Mouse (Mus musculus): ENCODE results near the gene Sh2d3c. TPM values are rescaled to one million over a fixed set of nuclear protein-coding genes. Genes with fewer than 3 reads are reported as not detected.

The Sh2d3c gene
- total RNA-seq, 1 experiment, result 1.8 TPM

- Histone ChIP-seq H3K9ac (ENCODE audit: insufficient read depth, low read depth, low read length, poor library complexity, severe bottlenecking) (no peak overlapping the region), H3K4me3 (ENCODE audit: insufficient read depth in 1 of 2, low read depth in 1 of 2, low read length in 2 of 2, poor library complexity in 1 of 2, severe bottlenecking in 1 of 2) (no peak overlapping the region), H3K9me3 (ENCODE audit: control insufficient read depth, insufficient read depth, low read depth, low read length) (no peaks in the 10 kb centered on the region), H3K27ac (ENCODE audit: insufficient read depth, low read depth, low read length, poor library complexity, severe bottlenecking) (no peak overlapping the region), H3K4me1 (ENCODE audit: control insufficient read depth in 2 of 2, insufficient read depth in 2 of 2, low read length in 2 of 2, poor library complexity in 1 of 2) (peaks cover 2 to 9% of the 10 kb centered on the region in 2 experiments; a peak in 1 of 4 replicates), H3K36me3 (ENCODE audit: control insufficient read depth, insufficient read depth, low read length, poor library complexity, severe bottlenecking) (peaks cover 69% of the 10 kb centered on the region)
- DNase-seq (ENCODE audit: low read depth, low spot score), result no peak
- TF ChIP-seq ZC3H11A (IDR thresholded peaks at IDR 0.05; ENCODE audit: borderline replicate concordance, low read depth, low read length), result no peak
- TF ChIP-seq MAFK (IDR thresholded peaks at IDR 0.05; ENCODE audit: insufficient read depth, low read depth, low read length), result no peak
- no peak for TF ChIP-seq HCFC1 (IDR thresholded peaks at IDR 0.05; ENCODE audit: borderline replicate concordance, insufficient read depth, low read length)
- in situ Hi-C loops (cut with MboI; ENCODE audit: low sequenced_read_pairs in 2 of 2, unreplicated experiment in 2 of 2), result no loop called here
Measured at GRCm38 (mm10) chr2:32685807-32686206, 35.0 kb upstream of the Sh2d3c start.

- DNase-seq (ENCODE audit: low read depth, low spot score), result no peak
- H3K27ac ChIP-seq (ENCODE audit: insufficient read depth, low read depth, low read length, poor library complexity, severe bottlenecking), result 0 out of 2 replicates have a peak overlapping the region, but pooled peaks have one; percentile 45
- H3K9ac ChIP-seq (ENCODE audit: insufficient read depth, low read depth, low read length, poor library complexity, severe bottlenecking), result no peak overlapping the region
- H3K9me3 ChIP-seq (ENCODE audit: control insufficient read depth, insufficient read depth, low read depth, low read length), result no peaks in the 10 kb centered on the region
- in situ Hi-C loops (cut with MboI; ENCODE audit: low sequenced_read_pairs in 2 of 2, unreplicated experiment in 2 of 2), result no loop called here
- H3K4me3 ChIP-seq (ENCODE audit: insufficient read depth in 1 of 2, low read depth in 1 of 2, low read length in 2 of 2, poor library complexity in 1 of 2, severe bottlenecking in 1 of 2), result no peak overlapping the region
- H3K4me1 ChIP-seq (ENCODE audit: control insufficient read depth in 2 of 2, insufficient read depth in 2 of 2, low read length in 2 of 2, poor library complexity in 1 of 2), result peaks cover 1 to 15% of the 10 kb centered on the region in 2 experiments; a peak in 1 of 4 replicates
- peaks cover 65% of the 10 kb centered on the region for H3K36me3 ChIP-seq (ENCODE audit: control insufficient read depth, insufficient read depth, low read length, poor library complexity, severe bottlenecking)
- TF ChIP-seq ZNF384 (IDR thresholded peaks at IDR 0.05; ENCODE audit: low read depth, low read length) (no peak), ZC3H11A (IDR thresholded peaks at IDR 0.05; ENCODE audit: borderline replicate concordance, low read depth, low read length) (no peak), HCFC1 (IDR thresholded peaks at IDR 0.05; ENCODE audit: borderline replicate concordance, insufficient read depth, low read length) (no peak), CHD2 (IDR thresholded peaks at IDR 0.05; ENCODE audit: low read depth, low read length) (no peak), MAFK (IDR thresholded peaks at IDR 0.05; ENCODE audit: insufficient read depth, low read depth, low read length) (no peak)
Measured at GRCm38 (mm10) chr2:32686640-32687039, 34.2 kb upstream of the Sh2d3c start.

- no peak overlapping the region for H3K4me3 ChIP-seq (ENCODE audit: insufficient read depth in 1 of 2, low read depth in 1 of 2, low read length in 2 of 2, poor library complexity in 1 of 2, severe bottlenecking in 1 of 2)
- in situ Hi-C loops (cut with MboI; ENCODE audit: low sequenced_read_pairs in 2 of 2, unreplicated experiment in 2 of 2), result no loop called here
- H3K27ac ChIP-seq (ENCODE audit: insufficient read depth, low read depth, low read length, poor library complexity, severe bottlenecking), result no peak overlapping the region
- TF ChIP-seq MAFK (IDR thresholded peaks at IDR 0.05; ENCODE audit: insufficient read depth, low read depth, low read length) (no peak), CHD2 (IDR thresholded peaks at IDR 0.05; ENCODE audit: low read depth, low read length) (no peak), ZC3H11A (IDR thresholded peaks at IDR 0.05; ENCODE audit: borderline replicate concordance, low read depth, low read length) (no peak), HCFC1 (IDR thresholded peaks at IDR 0.05; ENCODE audit: borderline replicate concordance, insufficient read depth, low read length) (no peak), ZNF384 (IDR thresholded peaks at IDR 0.05; ENCODE audit: low read depth, low read length) (no peak)
- no peak overlapping the region for H3K9ac ChIP-seq (ENCODE audit: insufficient read depth, low read depth, low read length, poor library complexity, severe bottlenecking)
- H3K4me1 ChIP-seq (ENCODE audit: control insufficient read depth in 2 of 2, insufficient read depth in 2 of 2, low read length in 2 of 2, poor library complexity in 1 of 2), result peaks cover 0 to 17% of the 10 kb centered on the region in 2 experiments; a peak in 1 of 4 replicates
- peaks cover 61% of the 10 kb centered on the region for H3K36me3 ChIP-seq (ENCODE audit: control insufficient read depth, insufficient read depth, low read length, poor library complexity, severe bottlenecking)
- H3K9me3 ChIP-seq (ENCODE audit: control insufficient read depth, insufficient read depth, low read depth, low read length), result no peaks in the 10 kb centered on the region
- DNase-seq (ENCODE audit: low read depth, low spot score), result no peak
Measured at GRCm38 (mm10) chr2:32687562-32687961, 33.3 kb upstream of the Sh2d3c start.

DNA sequence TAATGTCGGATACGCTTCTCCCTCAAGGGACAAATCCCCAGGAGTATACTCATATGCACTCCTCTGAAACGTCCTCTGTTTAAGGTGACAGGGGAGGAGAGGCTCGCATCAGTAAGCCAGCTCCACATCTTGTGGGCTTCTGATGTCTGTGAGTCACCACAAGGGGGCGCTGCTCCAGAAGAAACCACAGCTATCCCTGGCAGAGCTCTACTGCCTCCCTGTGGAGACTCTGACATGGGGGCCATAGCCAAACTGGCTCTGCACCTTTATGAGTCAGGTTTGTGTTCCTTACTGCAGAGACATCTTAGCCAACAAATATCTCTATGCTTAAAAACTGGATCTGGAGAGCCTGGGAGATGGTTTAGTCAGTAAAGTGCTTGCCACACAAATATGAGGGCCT, 31.4 kb upstream of the Sh2d3c start:
- Histone ChIP-seq H3K9me3 (ENCODE audit: control insufficient read depth, insufficient read depth, low read depth, low read length) (no peaks in the 10 kb centered on the region), H3K27ac (ENCODE audit: insufficient read depth, low read depth, low read length, poor library complexity, severe bottlenecking) (no peak overlapping the region), H3K36me3 (ENCODE audit: control insufficient read depth, insufficient read depth, low read length, poor library complexity, severe bottlenecking) (peaks cover 48% of the 10 kb centered on the region), H3K4me1 (ENCODE audit: control insufficient read depth in 2 of 2, insufficient read depth in 2 of 2, low read length in 2 of 2, poor library complexity in 1 of 2) (peaks cover 0 to 16% of the 10 kb centered on the region in 2 experiments; a peak in 2 of 4 replicates), H3K4me3 (ENCODE audit: insufficient read depth in 1 of 2, low read depth in 1 of 2, low read length in 2 of 2, poor library complexity in 1 of 2, severe bottlenecking in 1 of 2) (no peak overlapping the region), H3K9ac (ENCODE audit: insufficient read depth, low read depth, low read length, poor library complexity, severe bottlenecking) (no peak overlapping the region)
- DNase-seq (ENCODE audit: low read depth, low spot score), result peak; percentile 91
- in situ Hi-C loops (cut with MboI; ENCODE audit: low sequenced_read_pairs in 2 of 2, unreplicated experiment in 2 of 2), result no loop called here
- TF ChIP-seq ZNF384 (IDR thresholded peaks at IDR 0.05; ENCODE audit: low read depth, low read length) (0 out of 2 replicates have a peak, but pooled peaks have one; percentile 32), MAFK (IDR thresholded peaks at IDR 0.05; ENCODE audit: insufficient read depth, low read depth, low read length) (no peak), ZC3H11A (IDR thresholded peaks at IDR 0.05; ENCODE audit: borderline replicate concordance, low read depth, low read length) (peak; percentile 85), CHD2 (IDR thresholded peaks at IDR 0.05; ENCODE audit: low read depth, low read length) (no peak), HCFC1 (IDR thresholded peaks at IDR 0.05; ENCODE audit: borderline replicate concordance, insufficient read depth, low read length) (peak; percentile 66; the same call in 1 of the 2 replicates)

All from ES-E14 (cell line).